Comparison of ENCODE assay signal across 1 mouse cellular context in the genomic region with DNA sequence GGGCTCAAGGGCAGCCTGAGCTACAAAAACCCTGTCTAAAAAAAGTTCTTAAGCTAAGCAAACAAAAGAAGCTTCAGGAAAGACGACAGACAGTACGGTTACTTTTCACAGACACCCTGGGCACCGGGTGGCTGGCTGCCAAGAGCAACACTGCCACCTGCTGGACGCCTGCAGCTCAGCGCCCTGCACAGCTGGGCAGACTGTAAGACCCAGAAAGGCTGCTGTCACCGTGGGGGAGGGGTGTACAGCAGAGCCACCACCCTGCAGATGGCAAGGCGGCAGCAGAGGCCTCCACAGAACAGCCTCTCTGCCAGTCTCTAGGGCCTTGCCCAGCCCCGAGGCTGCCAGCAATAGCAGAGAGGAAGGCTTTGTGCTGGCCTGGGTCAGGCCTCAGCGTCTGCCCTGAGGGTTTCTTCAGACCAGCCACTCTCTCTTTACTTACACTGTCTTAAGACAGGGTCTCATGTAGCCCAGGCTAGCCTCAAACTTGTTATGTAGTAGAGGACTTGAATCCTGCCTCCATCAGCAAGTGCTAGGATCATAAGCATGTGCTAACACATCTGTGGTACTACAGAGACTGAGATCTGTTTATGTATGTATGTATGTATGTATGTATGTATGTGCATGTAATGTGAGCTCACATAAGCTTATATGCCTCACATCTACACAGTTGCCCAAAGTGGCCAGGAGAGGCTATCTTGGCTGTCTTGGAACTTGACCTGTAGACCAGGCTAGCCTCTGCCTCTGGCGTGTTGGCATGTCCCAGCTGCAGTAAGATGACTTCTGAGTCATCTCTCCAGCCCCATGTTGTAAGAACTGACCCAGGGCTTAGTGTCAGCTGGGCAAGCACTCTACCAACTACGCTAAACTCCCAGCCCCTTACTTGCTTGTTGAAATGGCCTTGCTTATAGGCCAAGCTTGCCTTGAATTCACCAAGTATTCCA.
TF ChIP-seq lines count a peak whose summit lies in the region.

No protein-coding gene starts in this region.

TF ChIP-seq in CH12.LX, 34 proteins besides CTCF, POLR2A, EP300 and RAD21 (continued from another document):
- no peak for TF ChIP-seq USF2 (conservative IDR thresholded peaks at IDR 0.05; ENCODE audit: low read depth, low read length)
- TF ChIP-seq RCOR1 (conservative IDR thresholded peaks at IDR 0.05; ENCODE audit: low read depth, low read length): no peak
- TF ChIP-seq CHD2 (IDR thresholded peaks at IDR 0.05; ENCODE audit: low read length): peak; percentile 79
- no peak for TF ChIP-seq ZMIZ1 (IDR thresholded peaks at IDR 0.05; ENCODE audit: low read depth, low read length)
- TF ChIP-seq KAT2A (IDR thresholded peaks at IDR 0.05; ENCODE audit: insufficient replicate concordance, low read length): no peak
- TF ChIP-seq TCF12 (IDR thresholded peaks at IDR 0.05; ENCODE audit: low read depth, low read length): peak; percentile 43; the same call in 1 of the 2 replicates
- peak; percentile 23; the same call in 1 of the 2 replicates for TF ChIP-seq MYC (IDR thresholded peaks at IDR 0.05; ENCODE audit: low read depth, low read length)
- no peak for TF ChIP-seq POLR2AphosphoS2 (IDR thresholded peaks at IDR 0.05; ENCODE audit: low read depth, low read length)
- TF ChIP-seq ETS1 (conservative IDR thresholded peaks at IDR 0.05; ENCODE audit: low read depth, low read length): no peak
- no peak for TF ChIP-seq PAX5 (IDR thresholded peaks at IDR 0.05; ENCODE audit: low read length)
- no peak; the same call in 1 of the 2 replicates for TF ChIP-seq BHLHE40 (IDR thresholded peaks at IDR 0.05; ENCODE audit: low read depth, low read length)
- TF ChIP-seq TBP (conservative IDR thresholded peaks at IDR 0.05; ENCODE audit: low read depth, low read length): no peak
- no peak for TF ChIP-seq MXI1 (IDR thresholded peaks at IDR 0.05; ENCODE audit: low read depth, low read length)
- peak; percentile 21; the same call in 1 of the 2 replicates for TF ChIP-seq ZNF384 (IDR thresholded peaks at IDR 0.05; ENCODE audit: low read depth, low read length)
- peak; percentile 54 for TF ChIP-seq ZC3H11A (IDR thresholded peaks at IDR 0.05; ENCODE audit: low read depth, low read length)
- TF ChIP-seq MEF2A (IDR thresholded peaks at IDR 0.05; ENCODE audit: borderline replicate concordance, low read depth, low read length): peak; percentile 51; the same call in 1 of the 2 replicates
- no peak for TF ChIP-seq ZKSCAN1 (IDR thresholded peaks at IDR 0.05; ENCODE audit: borderline replicate concordance, low read depth, low read length)
- TF ChIP-seq IRF4 (IDR thresholded peaks at IDR 0.05; ENCODE audit: low read depth, low read length): peak; percentile 56; the same call in 1 of the 2 replicates
- 0 out of 2 replicates have a peak, but pooled peaks have one; percentile 20 for TF ChIP-seq NRF1 (IDR thresholded peaks at IDR 0.05; ENCODE audit: low read depth, low read length)
- TF ChIP-seq NELFE (IDR thresholded peaks at IDR 0.05; ENCODE audit: low read depth, low read length): 0 out of 2 replicates have a peak, but pooled peaks have one; percentile 6
TF ChIP-seq in CH12.LX: peak in this region for 10.
